Mouse (Mus musculus) stomach, postnatal 0 days (tissue): Measurements from ENCODE around the gene Asxl1. TPM values are rescaled to one million over a fixed set of nuclear protein-coding genes. Genes with fewer than 3 reads are reported as not detected.

Source experiments
- ATAC-seq: fragments of 200-750 bp; cut with Nextera tagmentation; 2 replicates; pipeline ENCODE4 v1.8.0; 2017; ENCODE audit not compliant: low FRiP score, low TSS enrichment
- DNase-seq: peaks from one replicate; pipeline ENCODE4 v3.0.0-alpha.2; 2016; ENCODE audit warnings: low spot score
- H3K27ac ChIP-seq: fragments of 300-500 bp; sonication (generic); replicated peaks from 2 replicates; pipeline ENCODE4 v1.5.1; 2014; ENCODE audit warnings: mild to moderate bottlenecking, control low read depth
- H3K27me3 ChIP-seq: fragments of 300-500 bp; sonication (generic); 2 replicates; pipeline ENCODE4 v1.6.1; 2014; ENCODE audit warnings: low read length; ENCODE audit not compliant: control insufficient read depth, insufficient read depth
- H3K36me3 ChIP-seq: fragments of 300-500 bp; sonication (generic); 2 replicates; pipeline ENCODE4 v1.6.1; 2014; ENCODE audit warnings: low read length, mixed read lengths; ENCODE audit not compliant: control insufficient read depth, insufficient read depth
- H3K4me1 ChIP-seq: fragments of 300-500 bp; sonication (generic); replicated peaks from 2 replicates; pipeline ENCODE4 v1.6.1; 2014; ENCODE audit warnings: antibody characterized with exemption; ENCODE audit not compliant: control insufficient read depth, insufficient read depth
- H3K4me2 ChIP-seq: fragments of 300-500 bp; sonication (generic); replicated peaks from 2 replicates; pipeline ENCODE4 v1.6.1; 2014; ENCODE audit warnings: low read depth, mild to moderate bottlenecking, control low read depth, moderate library complexity
- H3K4me3 ChIP-seq: fragments of 300-500 bp; sonication (generic); 2 replicates; pipeline ENCODE4 v1.5.1; 2014; ENCODE audit warnings: low read depth, low read length, control low read depth
- H3K9ac ChIP-seq: fragments of 300-500 bp; sonication (generic); 2 replicates; pipeline ENCODE4 v1.6.1; 2014; ENCODE audit warnings: mild to moderate bottlenecking, low read length, control low read depth, mixed read lengths
- H3K9me3 ChIP-seq: fragments of 300-500 bp; sonication (generic); 2 replicates; pipeline ENCODE4 v1.6.1; 2016; ENCODE audit warnings: low read length; ENCODE audit not compliant: control insufficient read depth
- CTCF ChIP-seq: IDR thresholded peaks from 2 replicates; pipeline ENCODE4 v1.5.1; 2016; ENCODE audit warnings: antibody characterized with exemption, low read depth, mild to moderate bottlenecking, moderate library complexity
- EP300 ChIP-seq: optimal IDR thresholded peaks from 2 replicates; pipeline ENCODE3; 2016; ENCODE audit warnings: antibody characterized with exemption
- WGBS: fragments of 180-500 bp; shearing (Covaris S2); extraction: QIAGEN DNeasy Blood & Tissue Kit; methylation state at CpG from one replicate; pipeline ENCODE4 v1.1.7; 2014; 5-methylcytosine and 5-hydroxymethylcytosine counted together
- polyA plus RNA-seq: library from polyadenylated mRNA; unstranded; fragments of >200 nt; fragmentation: Nextera tagmentation; extraction: Ambion mirVana; gene quantifications from 2 replicates; pipeline ENCODE4 v1.2.1, GENCODE M21; 2015

Asxl1 gene
- polyA plus RNA-seq, 1 experiment from 2014 or later = 5.9 TPM

DNA sequence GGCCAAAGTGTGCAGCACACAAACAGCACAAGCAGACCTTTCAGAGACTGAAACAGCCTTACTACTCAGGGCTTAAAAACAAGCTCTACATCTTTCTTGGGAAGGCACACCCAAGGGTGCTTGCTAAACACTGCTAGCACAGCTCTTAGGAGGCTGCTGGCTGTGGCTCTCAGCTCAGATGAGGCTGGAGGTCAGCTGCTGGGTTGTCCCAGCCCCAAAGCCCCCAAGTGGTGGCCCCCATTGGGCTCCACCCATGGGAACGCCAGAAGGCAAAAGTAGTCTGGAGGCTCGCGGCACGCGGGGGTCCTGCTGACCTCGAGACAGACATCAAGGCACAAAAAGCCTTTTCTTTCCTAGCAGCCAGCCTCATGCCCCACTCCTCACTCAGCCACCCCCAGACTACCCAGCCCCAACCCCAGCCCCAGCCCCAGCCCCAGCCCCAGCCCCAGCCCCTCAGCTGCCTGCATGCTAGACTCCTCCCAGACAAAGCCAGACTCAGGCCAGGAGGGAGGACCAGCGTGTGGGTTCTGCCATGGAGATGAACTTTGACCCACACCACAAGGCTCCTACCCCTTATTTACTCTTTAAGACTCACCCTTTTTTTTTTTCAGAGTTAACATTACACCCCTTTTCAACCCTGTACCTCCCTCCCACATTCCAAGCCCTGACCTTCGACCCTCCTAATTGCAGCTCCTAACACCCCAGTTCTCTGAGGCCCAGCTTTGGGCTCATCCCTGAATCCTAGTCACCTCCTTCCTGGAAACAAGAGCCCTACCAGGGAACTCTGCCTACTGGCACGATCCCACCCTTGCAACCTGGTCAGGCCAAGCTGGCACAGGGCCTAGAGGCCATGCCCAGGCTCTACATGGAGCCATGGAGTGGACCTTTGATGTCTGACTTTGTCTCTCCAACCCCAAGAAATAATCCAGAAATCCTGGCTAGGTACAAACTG, 89.5 kb downstream of the Asxl1 start:
- ATAC-seq = peak; percentile 70
- Histone ChIP-seq H3K27ac (peak overlapping the region; percentile 84), H3K27me3 (no peaks in the 10 kb centered on the region), H3K36me3 (no peaks in the 10 kb centered on the region; the same call in 1 of the 2 replicates), H3K9ac (no peak overlapping the region), H3K4me1 (peaks cover 30% of the 10 kb centered on the region), H3K4me2 (no peak overlapping the region), H3K4me3 (no peak overlapping the region), H3K9me3 (no peaks in the 10 kb centered on the region)
- peak; percentile 67 for DNase-seq
- 33% methylated on average over 9 of the region's 9 CpGs for WGBS
- TF ChIP-seq EP300 (no peak), CTCF (no peak)

DNA sequence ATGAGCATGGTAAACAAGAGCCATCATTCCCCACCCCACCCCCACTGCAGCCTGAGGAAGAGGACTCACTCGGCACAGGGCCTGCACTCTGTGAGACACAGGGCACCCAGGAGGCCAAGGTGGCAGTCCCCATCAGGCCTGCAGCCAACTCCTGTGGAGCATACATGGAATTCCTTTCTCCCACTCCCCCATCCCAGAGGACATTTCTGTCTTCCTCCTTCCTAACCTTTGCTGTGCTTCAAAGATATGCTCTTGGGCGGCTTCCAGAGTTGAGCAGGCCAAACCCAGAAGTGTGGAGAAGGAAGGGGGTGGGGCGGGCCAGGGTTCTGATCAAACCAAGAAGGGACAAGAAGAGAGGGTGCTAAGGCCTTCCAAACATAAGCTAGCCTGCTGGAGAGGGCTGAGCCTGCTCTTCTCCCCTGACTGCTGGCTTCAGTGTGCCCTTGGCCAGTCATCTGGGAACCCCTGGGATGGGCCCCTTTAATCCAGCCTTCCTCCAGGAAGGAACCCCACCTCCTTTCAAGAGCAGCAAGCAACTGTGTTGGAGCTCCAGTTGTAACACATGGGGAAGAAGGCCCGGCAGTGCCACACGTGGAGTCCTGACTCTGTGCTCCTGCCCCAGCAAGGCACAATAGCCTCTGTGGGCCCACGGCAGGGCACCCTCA, 91.1 kb downstream of the Asxl1 start:
- 17% methylated on average over 6 of the region's 6 CpGs for WGBS
- peak; percentile 82 for DNase-seq
- H3K4me3 ChIP-seq = no peak overlapping the region
- H3K27me3 ChIP-seq = no peaks in the 10 kb centered on the region
- H3K9me3 ChIP-seq = no peaks in the 10 kb centered on the region
- ATAC-seq = peak; percentile 47
- no peaks in the 10 kb centered on the region for H3K36me3 ChIP-seq
- TF ChIP-seq EP300 (no peak), CTCF (no peak)
- peaks cover 30% of the 10 kb centered on the region for H3K4me1 ChIP-seq
- H3K4me2 ChIP-seq = peak overlapping the region; percentile 28
- H3K27ac ChIP-seq = peak overlapping the region; percentile 84
- H3K9ac ChIP-seq = 0 out of 2 replicates have a peak overlapping the region, but pooled peaks have one; percentile 31

DNA sequence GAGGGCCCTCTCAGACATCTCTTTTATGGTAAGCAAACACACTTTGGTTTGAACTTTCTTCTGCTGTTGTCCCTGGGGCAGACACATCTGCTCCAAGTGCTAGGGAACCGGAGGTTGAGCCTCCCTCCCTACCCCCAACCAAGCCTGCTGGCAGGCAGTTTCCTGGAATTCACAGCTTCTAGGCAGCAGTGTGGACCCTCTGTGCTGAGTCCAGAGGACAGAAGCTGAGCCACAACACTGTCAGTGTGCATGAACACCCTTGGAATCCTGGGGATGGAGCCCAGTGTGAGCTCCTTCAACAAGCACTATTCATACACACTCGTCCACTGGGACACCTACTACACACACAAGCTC, 91.7 kb downstream of the Asxl1 start:
- Histone ChIP-seq H3K27ac (peak overlapping the region; percentile 84), H3K4me3 (no peak overlapping the region), H3K4me1 (peaks cover 35% of the 10 kb centered on the region), H3K36me3 (no peaks in the 10 kb centered on the region), H3K27me3 (no peaks in the 10 kb centered on the region), H3K9me3 (no peaks in the 10 kb centered on the region), H3K4me2 (peak overlapping the region; percentile 28), H3K9ac (0 out of 2 replicates have a peak overlapping the region, but pooled peaks have one; percentile 31)
- ATAC-seq (no peak), DNase-seq (no peak)
- TF ChIP-seq EP300 (no peak), CTCF (no peak)
- WGBS = 28% methylated on average over 2 of the region's 2 CpGs

DNA sequence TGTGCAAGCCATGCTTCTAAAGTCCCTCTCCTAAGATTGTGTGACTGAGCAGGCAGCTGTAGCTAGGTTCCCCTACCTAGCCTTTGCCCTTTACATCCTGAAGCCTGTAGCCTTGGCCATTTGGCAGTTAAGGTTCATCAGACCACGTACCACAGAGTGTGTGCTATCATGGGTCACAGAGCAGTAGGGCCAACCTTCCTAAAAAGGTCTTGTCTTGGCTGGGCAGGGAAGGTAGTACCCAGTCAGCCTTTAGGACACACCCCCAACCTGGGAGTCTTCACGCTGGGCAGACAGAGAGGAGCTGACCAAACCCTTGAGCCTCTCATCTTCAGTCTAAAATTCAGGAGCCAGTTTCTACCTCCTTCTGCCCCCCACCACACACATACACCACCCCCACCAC, 95.1 kb downstream of the Asxl1 start:
- no peak overlapping the region for H3K4me2 ChIP-seq
- H3K9ac ChIP-seq = no peak overlapping the region
- WGBS = 52% methylated on average over 2 of the region's 2 CpGs
- ATAC-seq (no peak), DNase-seq (no peak)
- H3K4me1 ChIP-seq = peaks cover 25% of the 10 kb centered on the region
- H3K27me3 ChIP-seq = no peaks in the 10 kb centered on the region
- H3K4me3 ChIP-seq = no peak overlapping the region
- H3K36me3 ChIP-seq = no peaks in the 10 kb centered on the region
- no peak for TF ChIP-seq EP300
- no peak for TF ChIP-seq CTCF
- no peak overlapping the region for H3K27ac ChIP-seq
- no peaks in the 10 kb centered on the region for H3K9me3 ChIP-seq

DNA sequence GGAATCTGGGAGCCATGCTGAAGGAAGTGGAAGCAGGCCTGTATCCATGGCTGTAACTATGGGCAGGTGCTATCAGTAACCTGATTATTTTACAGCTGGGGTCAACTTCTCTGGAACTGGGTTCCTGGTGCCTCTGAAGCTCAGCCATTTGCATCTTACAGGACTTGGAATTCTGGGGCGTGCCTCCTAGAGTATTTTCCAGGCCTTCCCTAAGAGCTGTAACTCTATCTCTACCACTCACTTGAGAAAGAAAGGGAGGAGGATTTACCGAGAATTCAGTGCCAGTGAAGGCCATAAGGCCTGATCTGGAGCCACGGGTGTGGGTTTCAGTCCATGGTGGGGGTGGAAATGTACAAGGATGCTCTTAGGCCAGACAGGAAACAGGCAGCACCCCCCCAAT, 95.6 kb downstream of the Asxl1 start:
- no peaks in the 10 kb centered on the region for H3K9me3 ChIP-seq
- no peak for TF ChIP-seq EP300
- TF ChIP-seq CTCF = no peak
- H3K27me3 ChIP-seq = no peaks in the 10 kb centered on the region
- no peak overlapping the region for H3K4me3 ChIP-seq
- 0 out of 2 replicates have a peak overlapping the region, but pooled peaks have one; percentile 40 for H3K27ac ChIP-seq
- ATAC-seq = no peak
- no peak overlapping the region for H3K4me2 ChIP-seq
- peak; percentile 34 for DNase-seq
- H3K9ac ChIP-seq = no peak overlapping the region
- peaks cover 21% of the 10 kb centered on the region for H3K4me1 ChIP-seq
- WGBS = 23% methylated on average over 3 of the region's 3 CpGs
- H3K36me3 ChIP-seq = no peaks in the 10 kb centered on the region

DNA sequence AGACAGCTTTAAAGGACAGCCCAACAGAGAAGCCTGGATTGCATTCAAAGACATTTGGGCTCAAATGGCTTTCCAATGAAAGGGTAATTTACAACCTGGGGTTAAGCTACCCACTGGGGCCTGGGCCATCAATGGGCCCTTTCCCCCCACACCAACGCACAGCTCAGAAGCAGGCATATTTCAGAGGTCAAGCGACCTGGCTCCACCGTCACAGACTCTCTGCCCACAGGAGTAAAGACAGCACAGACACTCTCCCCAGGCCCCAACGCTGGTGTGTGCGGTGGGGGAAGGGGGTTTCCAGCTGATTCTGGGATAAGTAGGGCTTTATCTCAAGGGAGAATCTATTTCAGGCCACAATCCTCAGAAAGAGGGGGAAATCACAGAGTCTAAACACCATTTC, 97.1 kb downstream of the Asxl1 start:
- no peak for ATAC-seq
- peak overlapping the region; percentile 87 for H3K4me3 ChIP-seq
- no peak for DNase-seq
- H3K4me1 ChIP-seq = peaks cover 7% of the 10 kb centered on the region; the same call in 1 of the 2 replicates
- H3K9ac ChIP-seq = no peak overlapping the region
- H3K9me3 ChIP-seq = no peaks in the 10 kb centered on the region
- no peaks in the 10 kb centered on the region for H3K36me3 ChIP-seq
- H3K4me2 ChIP-seq = peak overlapping the region; percentile 99
- TF ChIP-seq EP300 = no peak
- no peak for TF ChIP-seq CTCF
- WGBS = 41% methylated on average over 5 of the region's 5 CpGs
- 0 out of 2 replicates have a peak overlapping the region, but pooled peaks have one; percentile 24 for H3K27ac ChIP-seq
- no peaks in the 10 kb centered on the region for H3K27me3 ChIP-seq
